Mouse (Mus musculus) erythroblast, embryonic 14.5 days (primary cell): Measurements from ENCODE around the gene Lst1.

ENCODE experiments used
- GATA1 ChIP-seq: IDR thresholded peaks from 2 replicates; pipeline ENCODE4 v1.6.1; 2012; ENCODE audit warnings: low read length, inconsistent platforms, mixed read lengths
- TAL1 ChIP-seq: IDR thresholded peaks from 3 replicates; pipeline ENCODE4 v1.6.1; 2012; ENCODE audit warnings: low read length, inconsistent platforms, mixed read lengths

GRCm38 (mm10) chr17:35232659-35233058, 44.4 kb upstream of the Lst1 start:
- TF ChIP-seq GATA1, result no peak
- no peak for TF ChIP-seq TAL1
